Mouse (Mus musculus) heart, adult 8-10 months (tissue): ENCODE measurements around the gene Bicdl1. TPM values are rescaled to one million over a fixed set of nuclear protein-coding genes. Genes with fewer than 3 reads are reported as not detected.

Experiments
- DNase-seq: peaks from one replicate; pipeline ENCODE4 v3.0.0; 2022; ENCODE audit warnings: low spot score
- microRNA-seq: library from miRNA; unstranded; fragments of <30 nt; microRNA quantifications from one replicate; pipeline ENCODE4 v1.2.0, GENCODE M21; 2022
- total RNA-seq, 4 experiments: library from RNA; stranded (reverse); gene quantifications; 2 replicates each; pipeline ENCODE4 v1.2.4; 2022

The Bicdl1 gene
- total RNA-seq, 4 experiments from 2014 or later = 6.2 to 8.9 (median 8.3) TPM

- DNase-seq = no peak
Observed at GRCm38 (mm10) chr5:115628083-115628482, 103.3 kb downstream of the Bicdl1 start.

DNA sequence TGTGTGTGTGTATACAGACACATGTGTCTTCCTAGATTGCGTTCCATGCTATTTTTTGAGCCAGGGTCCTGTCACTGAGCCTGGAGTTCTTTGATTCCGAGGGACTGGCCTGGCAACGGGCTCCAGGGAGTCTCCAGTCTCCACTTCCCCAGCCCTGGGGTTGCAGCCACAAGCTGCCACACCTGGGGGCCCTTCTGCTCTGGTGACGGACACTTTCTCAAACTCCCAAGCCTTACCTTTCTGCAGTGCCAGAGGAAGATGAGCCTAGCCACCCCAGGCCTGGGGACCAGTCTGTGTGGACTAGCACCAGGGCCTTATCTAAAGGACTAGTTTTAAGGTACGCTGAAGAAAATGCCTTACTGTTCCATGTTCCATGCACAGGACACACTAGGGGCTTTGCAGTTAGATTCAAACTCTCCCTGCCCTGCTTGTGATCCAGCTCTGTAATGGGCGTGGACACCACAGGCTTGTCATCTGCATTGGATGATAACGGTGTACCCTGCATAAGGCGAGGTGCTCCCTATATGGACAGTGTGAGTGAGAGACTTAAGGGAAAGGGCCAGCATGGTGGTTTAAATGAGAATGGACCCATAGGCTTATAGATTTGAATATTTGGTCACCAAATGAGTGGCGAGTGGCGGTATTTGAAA, 105.1 kb downstream of the Bicdl1 start:
- no peak for DNase-seq

GRCm38 (mm10) chr5:115623694-115624440, 107.6 kb downstream of the Bicdl1 start:
- no peak for DNase-seq

- DNase-seq = no peak
Observed at GRCm38 (mm10) chr5:115622686-115623085, 108.7 kb downstream of the Bicdl1 start.

DNA sequence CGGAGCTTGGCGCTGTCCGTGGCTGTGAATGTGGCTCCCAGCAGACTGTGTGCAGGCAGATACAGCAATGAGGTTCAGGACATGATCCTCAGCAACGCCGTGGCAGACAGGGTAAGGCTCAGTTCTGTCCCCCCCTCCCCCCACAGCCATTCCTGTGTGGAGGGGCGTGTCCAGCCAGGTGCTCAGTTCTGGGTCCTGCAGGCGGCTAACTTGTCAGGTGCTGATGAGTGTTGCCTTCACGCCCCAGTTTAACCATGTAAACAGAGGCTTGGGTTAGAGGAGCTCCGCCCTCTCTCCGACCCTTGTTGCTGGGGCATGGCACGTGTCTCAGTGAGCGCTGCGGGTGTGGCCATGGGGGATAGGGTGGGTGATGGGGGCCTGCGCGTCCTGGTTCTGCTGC, 111.7 kb downstream of the Bicdl1 start:
- DNase-seq = no peak

- DNase-seq = peak; percentile 64
Observed at GRCm38 (mm10) chr5:115614948-115615347, 116.5 kb downstream of the Bicdl1 start.

GRCm38 (mm10) chr5:115613332-115613731, 118.1 kb downstream of the Bicdl1 start:
- DNase-seq = no peak

DNA sequence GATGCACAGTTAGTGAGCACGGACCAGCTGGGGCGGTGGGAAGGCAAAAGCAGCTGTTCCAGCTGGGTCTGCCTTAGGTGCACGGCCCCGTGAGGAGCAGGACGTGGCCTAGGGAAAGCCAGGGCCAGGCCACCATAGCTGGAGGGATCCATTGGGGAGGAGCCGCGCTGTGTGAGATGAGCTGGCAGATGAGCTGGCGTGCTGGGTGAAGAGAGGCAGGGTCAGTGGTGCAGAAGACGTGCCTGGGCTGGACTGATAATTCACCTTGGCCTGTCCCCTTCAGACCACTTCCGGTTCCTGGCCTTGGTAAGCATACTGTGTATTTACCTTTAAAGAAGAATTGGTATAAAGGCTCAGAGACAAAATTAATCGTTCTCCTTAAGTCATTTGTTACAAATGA, 119.9 kb downstream of the Bicdl1 start:
- DNase-seq = no peak

- no peak for DNase-seq
Observed at GRCm38 (mm10) chr5:115603561-115603960, 127.9 kb downstream of the Bicdl1 start.

Small RNA genes lying within 50 kb of the gene (microRNA-seq; reads per million reads assigned to microRNA genes)
- gene Mir7030 = not detected

Other genes with a start within 250 kb of the Bicdl1 start
- 10 to 100 TPM; 17.9 to 21.4 (median 19.6) TPM for gene Sirt4, start 246.9 kb downstream of the Bicdl1 start, total RNA-seq
- gene Pxn, start 224.9 kb downstream of the Bicdl1 start, total RNA-seq = 10 to 100 TPM; 31.2 to 43.4 (median 34.1) TPM
- 100 to 1,000 TPM; 591 to 710 (median 629) TPM for gene Rplp0, start 172.2 kb downstream of the Bicdl1 start, total RNA-seq
- gene Gcn1l1, start 166.4 kb downstream of the Bicdl1 start, total RNA-seq = 10 to 100 TPM; 35.7 to 41.6 (median 39.3) TPM
- 10 to 100 TPM; 42.0 to 48.0 (median 44.0) TPM for gene Rab35, start 99.7 kb downstream of the Bicdl1 start, total RNA-seq
- gene Cit, start 113.7 kb upstream of the Bicdl1 start, total RNA-seq = 1 to 10 TPM; 1.1 to 1.6 (median 1.3) TPM